Mouse (Mus musculus): ENCODE data around the gene Gramd4.

- TF ChIP-seq CTCF (IDR thresholded peaks at IDR 0.05; ENCODE audit: control insufficient read depth, insufficient read depth, low read length) (no peak), POLR2A (IDR thresholded peaks at IDR 0.05; ENCODE audit: borderline replicate concordance, control insufficient read depth, low read depth, low read length) (no peak)
Measured at GRCm38 (mm10) chr15:86079467-86079866, 22.0 kb downstream of the Gramd4 start.
